Mouse (Mus musculus) embryo, embryonic 10.5 days (tissue): ENCODE results near the gene Arhgef17.
A peak's percentile ranks its signal among the peaks of the same experiment; 100 is the strongest.

Source experiments
- DNase-seq: peaks from one replicate; pipeline ENCODE4 v3.0.0-alpha.2; 2015; ENCODE audit warnings: low spot score

The Arhgef17 gene

DNA sequence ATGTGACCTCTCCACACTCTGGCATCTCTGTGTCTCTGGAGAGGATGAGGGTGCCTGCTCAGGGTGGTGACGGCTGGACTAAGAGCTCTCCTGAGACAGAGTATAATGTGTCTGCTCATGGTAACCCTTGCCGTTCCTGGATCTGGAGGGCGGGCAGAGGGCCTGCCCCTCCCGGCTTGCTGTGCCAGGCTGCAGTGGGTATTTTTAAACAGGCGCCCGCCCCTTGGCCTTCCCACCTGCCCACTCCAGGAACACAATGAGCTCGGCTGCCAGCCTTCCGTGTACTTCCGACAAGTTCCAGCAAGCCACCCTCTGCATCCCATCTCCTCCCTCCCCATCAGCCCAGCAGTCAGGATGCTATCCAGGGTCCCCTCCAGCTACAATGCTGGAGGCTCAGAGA is 20.1 kb downstream of the Arhgef17 start:
- no peak for DNase-seq

DNA sequence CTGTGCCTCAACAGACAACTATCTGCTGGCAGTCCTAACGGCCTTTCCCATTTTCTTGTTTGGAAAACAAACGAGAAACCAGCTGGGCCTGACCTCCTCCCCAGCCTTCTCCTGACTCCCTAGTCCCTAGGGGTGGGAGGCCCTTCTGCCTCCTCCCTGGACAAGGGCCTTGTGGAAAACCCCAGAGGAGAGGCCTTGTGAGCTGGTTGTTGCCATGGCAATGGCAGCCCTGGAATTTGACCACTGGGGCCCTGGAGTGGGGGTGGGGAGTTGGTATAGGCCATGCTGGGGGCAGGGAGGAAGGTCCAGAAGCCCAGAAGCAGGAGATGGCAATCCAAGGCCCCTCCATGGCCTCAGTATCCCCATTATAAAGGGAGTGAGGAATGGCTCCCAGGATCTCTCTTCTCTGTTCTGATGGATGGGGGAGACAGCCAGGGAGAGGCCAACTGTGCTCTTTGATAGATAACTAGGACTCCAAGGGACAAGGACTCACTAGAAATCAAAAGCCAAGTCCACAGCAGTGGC is 20.6 kb downstream of the Arhgef17 start:
- peak; percentile 88 for DNase-seq

DNA sequence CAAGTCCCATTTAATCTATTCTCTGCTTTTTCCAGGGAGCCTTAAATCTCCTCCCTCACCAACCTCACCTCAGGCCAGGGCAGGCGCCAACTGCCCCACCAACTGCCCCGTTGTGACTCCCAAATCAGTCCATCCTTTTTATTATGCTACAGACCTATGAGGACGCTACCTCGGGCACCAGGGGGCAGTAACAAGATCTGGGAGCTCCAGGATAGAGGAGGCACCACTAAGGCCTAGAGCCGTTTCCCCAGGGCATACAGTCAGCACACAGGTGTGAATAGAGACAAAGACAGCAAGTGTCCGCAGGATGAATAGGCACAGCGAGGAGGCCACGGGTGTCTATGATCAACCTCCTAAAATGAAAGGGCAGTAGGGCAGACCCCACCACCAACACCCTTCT is 23.3 kb downstream of the Arhgef17 start:
- no peak for DNase-seq

DNA sequence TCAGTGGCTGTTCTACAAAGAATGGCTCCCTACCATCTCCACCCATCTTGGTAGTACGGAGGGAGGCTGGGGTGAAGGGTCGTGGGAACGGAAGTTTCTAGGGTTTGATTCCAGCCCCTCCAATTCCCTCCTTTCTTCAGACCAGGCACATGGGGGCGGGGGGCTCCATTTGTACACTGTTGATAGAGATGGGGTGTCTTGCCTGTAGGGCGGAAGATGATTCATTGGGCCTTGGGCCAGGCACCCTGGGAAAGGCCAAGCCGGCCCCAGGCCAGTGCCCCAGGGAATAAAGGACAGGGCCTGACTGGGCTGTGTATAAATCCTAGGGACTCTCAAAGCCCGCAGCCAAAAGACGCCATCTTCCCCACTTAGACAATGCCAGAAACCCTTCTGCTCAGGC is 23.8 kb downstream of the Arhgef17 start:
- DNase-seq = no peak

DNA sequence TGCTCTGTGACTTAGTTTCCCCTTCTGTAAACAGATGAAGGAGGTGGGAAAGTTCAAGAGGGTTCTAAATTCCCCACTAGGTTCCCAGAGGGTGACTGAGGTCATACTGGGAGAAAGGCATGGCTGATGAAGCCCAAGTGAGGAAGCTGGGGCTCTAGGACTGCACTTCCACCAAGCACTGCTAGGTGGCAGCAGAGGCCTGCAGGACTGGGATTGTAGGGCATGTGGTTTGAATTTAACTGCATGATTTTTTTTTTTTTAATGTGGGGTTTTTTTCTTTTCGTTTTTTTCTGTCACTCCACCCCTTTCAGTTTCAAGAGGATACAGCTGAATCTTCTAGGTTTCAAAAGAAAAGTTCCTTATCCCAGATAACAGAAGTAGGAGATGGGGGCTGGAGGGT is 24.7 kb downstream of the Arhgef17 start:
- peak; percentile 89 for DNase-seq

DNA sequence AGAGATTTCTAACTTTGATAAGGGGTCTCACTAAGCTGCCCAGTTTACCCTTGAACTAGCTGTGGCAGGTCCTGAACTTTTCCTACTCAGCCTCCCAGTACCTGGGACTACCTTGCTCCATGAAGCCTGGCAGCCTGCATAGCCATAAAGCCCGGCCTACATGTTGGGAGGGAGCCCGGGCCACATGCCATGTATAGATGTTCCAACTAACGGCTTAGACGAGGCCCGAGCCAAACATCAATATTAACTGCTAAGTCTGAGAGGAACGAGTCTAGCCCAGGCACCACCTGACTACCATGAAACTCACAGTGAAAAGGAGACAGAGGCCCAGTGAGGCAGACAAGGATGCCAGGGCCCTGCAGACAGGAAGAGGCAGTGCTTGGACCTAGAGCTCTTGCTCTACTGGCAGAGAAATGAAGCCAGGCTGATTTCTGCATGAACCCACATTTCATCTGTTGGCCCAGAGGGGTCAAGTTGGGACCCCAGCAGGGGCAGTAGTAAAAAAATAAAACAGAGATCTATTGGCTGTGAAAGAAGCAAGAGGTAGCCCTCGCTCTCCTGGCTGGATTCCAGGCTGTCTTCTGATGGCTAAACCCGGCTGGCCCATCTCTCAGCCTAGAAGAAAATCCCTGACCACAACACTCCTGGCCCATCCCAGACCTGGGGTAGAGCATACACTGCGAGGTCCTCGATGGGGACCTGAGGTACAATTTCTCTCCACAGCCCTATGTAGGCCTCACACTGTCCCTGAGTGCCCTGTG is 25.7 kb downstream of the Arhgef17 start:
- DNase-seq = no peak

DNA sequence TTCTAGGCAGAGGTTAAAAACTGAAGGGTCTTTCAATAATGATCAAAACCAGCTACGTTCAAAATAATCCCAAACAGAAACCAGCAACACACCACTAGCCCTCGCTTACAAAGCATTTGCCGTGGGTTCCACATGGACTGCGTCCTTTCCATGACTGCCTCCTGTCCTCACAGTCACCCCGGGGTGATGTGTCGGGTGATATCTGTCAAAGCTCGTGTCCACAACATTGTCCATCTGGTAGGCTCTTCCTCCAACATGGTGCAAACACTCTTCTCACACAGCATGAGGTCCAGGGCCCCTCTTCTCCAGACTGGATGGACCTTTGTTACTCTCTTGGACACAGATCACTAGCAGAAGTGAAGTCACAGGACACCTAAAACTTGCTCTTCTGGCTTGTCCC is 26.9 kb downstream of the Arhgef17 start:
- no peak for DNase-seq

DNA sequence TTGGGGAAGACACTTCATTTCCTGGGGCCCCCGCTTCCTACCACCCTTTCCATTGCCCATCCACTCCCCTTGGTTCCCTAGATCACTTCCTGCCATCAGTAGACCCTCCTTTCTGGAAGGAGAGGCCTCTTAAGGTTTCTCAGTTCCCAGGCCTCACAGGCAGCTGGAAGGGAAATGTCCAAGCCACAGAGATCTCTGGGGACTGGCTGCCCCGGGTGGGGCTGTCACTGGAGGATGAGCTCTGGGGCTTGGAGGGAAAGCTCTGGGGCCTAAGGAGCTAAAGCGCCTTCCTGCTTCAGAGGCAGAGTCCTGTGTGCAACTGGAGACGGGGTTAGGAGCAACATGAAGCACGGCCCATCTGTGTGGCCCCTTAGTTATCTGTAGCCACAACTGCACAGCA is 27.3 kb downstream of the Arhgef17 start:
- no peak for DNase-seq

DNA sequence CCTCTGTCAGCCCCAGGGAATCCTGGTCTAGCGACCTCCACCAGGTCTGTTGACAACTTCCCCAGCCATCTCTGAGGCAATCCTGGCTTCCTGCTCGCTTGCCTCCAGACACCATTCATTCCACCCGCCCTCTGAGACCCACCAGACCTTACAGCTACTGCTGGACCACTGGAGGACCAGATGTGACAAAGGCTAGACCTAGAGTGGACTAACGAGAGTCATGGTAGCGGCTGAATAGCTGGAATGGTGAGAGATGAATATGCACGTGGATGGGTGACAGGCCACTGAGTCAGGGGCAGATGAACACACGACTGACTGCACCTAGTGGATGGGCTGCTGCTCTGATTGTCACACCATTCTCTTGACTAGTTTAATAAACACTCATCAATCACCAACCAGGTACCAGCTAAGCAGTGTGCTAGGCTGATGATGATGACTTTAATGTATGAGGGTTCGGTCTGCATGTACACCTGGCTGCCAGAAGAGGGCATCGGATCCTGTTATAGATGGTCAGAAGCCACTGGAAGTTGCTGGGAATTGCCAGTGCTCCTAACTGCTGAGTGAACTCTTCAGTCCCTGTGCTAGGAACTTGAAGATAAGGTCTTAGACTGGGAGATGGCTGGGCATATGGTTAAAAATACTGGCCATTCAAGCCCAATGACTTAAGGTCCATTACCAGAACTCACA is 29.3 kb downstream of the Arhgef17 start:
- DNase-seq = no peak

DNA sequence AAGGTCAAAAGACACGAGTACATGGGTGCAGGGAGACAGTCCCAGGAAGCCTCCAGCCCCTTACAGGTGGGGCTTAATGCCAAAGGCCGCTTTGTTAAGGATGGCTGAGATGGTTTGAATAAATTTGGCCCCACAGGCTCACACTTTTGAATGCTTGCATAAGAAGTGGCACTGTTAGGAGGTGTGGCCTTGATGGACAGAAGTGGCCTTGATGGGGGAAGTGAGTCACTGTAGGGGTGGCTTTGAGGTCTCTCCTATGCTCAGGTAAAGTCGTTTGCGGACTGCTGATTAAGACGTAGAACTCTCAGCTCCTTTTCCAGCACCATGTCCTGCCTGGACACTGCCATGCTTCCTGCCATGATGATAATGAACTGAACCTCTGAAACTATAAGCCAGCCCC is 34.1 kb downstream of the Arhgef17 start:
- no peak for DNase-seq

DNA sequence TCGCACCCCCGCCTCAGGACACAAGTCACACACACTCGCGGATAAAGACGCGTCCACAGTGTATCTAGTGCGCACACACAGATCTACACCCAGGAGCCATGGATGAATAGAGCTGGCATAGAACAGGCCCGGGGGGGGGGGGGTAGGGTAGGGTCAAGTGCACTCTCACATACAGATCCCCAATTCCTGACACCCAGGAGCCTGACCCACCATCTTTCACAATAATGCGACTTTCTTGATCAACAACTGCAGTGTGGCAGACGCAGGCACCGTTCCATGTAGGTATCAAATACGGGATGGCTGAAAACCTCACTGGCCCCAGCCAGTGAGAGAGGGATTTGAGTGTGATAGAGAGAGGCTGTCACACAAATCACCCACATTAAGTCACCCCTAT is 37.1 kb downstream of the Arhgef17 start:
- peak; percentile 20 for DNase-seq

DNA sequence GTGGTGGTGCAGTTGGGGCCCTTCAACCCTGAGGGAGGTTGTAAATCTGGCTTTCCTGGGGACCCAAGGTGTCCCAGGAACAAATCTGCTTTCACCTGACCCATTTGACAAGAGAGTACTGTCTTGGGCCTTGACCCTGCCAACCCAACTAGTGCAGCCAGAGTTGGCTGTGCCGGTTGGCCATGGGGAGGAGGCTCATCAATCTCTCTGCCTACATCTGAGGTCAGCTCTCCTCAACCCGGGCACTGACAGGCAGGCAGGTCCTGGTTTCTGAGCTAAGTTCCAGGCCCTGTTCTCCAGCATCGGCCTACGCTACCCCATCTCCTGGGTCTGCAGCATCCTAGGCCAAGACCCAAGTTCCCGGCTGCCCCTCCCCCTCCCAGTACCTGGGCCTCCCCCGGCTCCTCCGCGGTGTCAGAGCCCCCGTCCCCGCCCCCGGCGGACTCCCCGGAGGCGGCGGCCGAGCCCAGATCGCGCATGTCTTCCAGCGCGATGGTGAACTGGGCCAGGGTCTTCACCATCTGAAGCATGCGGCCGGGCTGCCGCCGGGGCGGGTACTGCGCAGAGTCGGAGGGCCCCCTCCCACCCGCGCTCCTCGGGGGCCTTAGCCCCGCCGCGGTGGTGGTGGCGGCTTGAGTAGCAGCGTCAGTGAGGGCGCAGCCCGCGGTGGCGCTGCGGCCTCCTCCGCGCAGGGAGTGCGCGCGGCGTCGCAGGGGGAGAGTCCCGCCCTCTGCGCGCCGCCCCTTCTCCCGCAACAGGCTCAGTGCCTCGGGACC is 37.7 kb downstream of the Arhgef17 start:
- peak; percentile 50 for DNase-seq

DNA sequence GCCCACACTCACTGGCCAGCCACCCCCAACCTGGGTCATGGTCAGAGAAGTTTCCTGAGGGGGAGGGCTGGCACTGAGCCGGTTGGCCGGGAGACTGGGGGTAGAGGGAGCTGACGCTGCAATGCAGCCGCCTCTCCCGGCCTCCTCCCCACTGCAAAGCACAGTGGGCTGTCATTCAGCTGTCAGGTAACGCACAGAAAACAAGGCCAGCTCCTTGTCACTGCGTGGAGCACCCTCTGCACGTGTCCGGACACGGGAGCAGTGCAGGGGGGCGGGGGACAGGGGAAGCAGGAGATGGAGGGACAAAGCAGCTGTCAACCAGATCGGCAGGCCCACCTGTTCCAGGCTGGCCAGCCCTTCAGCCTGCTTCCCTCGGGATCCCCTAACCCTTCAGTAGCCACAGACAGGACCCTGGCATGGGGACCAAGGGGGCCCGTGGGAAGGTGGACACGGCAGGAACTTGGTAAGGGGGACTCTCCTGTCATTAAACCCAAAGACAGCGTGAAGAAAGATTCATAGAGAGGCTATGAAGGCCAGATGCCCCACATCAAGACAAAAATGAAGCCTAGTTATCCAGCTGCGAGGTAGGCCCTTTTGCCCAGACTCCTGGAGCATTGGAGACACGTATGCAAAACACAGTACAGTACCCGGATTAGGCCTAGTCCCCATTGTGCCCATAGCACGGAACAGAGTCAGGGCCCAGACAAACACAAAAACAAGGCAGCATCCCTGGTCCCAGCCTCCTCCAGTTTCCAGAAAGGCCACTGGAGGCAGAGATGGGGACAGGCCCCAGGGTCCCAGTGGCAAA is 38.5 kb downstream of the Arhgef17 start:
- no peak for DNase-seq

DNA sequence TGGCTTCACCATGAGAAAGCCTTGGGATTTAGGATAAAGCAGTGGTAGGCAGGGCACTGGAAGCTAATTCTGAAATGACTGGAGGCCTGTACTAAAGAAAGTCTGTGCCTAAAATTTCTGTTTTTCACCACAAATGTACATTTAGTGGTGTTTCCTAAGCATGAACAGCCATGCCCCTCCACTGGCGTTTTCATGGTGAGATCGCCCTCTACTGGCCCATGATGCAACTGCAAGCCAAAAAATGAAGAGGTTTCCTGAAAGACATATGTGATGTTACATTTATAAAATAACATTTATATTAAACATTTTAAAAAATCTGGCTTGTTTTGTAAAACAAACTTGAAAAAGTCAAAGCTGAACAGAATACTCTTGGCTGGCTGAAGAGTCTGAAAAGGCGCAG is 45.4 kb downstream of the Arhgef17 start:
- DNase-seq = peak; percentile 76

DNA sequence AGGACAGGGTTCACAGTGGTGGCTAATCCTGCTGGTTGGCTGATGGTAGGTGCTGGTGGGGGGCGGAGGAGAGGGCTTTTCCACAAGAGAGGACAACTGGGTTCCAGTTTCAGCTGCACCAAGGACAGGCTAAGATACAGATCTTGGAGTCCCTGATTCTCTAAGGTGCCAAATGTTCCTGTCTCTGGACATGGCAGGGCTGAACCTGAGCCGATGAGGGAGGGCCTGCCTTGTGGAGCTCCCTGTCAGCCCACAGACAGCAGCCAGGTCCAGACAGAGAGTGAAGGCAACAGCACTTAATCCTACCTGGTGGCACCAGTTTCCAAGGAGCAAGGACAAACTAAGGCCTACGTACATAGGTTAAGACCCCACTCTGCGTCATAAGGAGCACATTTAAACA is 47.4 kb downstream of the Arhgef17 start:
- no peak for DNase-seq

DNA sequence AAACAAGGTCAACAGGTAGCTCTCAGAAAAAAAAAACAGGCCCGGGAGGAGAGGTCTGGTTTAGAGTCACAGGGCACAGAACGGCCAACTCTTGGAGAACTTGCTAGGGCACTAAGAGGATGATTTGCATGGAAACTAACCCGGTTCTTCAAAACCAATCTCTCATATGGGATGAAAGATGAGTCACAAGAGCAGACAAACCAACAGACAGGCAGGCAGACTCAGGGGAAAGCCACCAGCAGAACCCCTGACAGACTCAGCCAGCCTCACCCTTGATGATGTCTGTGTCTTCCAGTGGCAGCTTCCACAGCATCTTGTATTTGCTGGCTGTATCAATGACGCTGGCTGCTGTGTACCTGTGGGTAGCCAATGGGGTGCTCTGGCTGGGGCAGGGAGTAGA is 50.0 kb downstream of the Arhgef17 start:
- DNase-seq = no peak

DNA sequence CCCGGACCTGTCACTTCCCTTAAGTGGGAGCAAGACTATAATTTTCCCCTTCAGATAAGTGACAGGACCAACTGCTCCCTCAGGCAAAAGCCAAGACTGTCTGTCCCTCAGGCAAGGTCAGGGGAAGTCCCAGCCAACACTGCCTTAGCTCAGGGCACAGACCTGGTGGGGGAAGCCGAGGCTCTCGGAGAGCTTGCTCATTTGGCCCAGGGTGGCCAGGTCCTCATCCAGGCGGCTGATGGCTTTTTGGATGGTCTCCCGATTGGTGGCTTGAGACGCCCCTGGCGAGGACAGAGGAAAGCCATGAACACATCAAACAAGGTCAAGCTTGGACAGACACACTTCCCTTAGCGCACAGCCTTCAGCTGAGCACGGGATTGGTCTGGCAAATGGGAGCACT is 50.4 kb downstream of the Arhgef17 start:
- DNase-seq = no peak

DNA sequence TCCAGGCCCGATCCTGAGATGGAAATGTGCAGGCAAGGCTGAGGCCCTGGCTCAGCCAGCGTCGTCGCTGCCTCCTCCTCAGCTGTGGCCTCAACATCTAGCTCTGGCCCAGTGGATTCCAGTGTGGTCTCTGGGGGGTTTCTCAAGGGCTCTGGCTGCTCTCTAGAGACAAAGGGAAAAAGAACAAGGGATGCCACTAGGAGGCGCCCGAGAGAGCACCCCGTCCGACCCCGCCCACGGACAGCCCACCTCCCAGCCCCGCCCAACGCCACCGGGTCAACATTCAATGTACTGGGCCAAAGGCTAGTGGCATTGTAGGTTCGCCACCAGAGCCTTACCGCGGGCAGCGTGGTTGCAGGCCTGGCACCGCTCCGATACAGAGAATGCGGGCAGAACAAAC is 52.3 kb downstream of the Arhgef17 start:
- DNase-seq = peak; percentile 84

DNA sequence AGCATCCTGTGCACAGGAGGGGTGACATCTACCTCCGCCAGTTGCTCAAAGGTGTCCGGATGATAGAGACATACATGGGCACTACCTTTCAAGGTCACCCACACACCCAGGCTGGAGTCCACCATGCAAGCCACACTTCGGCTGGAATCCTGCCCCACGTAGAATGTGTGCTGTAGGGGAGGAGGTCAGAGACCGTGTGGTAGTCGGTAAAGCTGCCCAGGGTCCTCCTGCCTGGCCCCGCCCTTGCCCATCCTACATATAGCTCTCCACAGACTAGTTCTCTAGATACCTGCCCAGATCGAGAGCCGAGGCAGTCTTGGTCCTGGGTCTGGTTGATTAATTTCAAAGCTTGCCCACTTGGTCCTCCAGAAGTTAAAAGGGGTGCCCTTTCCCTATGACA is 55.1 kb downstream of the Arhgef17 start:
- no peak for DNase-seq

DNA sequence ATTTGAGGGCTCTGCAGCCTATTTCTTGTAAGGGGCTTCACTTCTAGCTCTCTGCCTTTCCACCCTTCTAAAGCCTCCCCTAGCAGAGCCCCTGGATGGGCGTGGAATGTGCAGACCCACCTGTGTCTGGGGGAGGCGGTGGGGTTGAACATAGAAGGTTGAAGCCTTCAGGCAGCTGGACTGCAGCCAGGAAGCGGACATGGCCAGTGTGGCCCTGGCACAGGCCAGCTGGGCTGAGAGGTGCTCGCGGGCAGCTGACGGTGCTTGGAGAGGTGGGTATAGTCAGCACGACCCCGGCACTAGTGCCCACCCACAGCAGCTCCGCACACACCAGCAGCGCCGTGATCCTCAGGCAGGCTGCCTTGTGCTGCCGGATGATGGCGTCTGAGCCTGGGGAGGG is 55.6 kb downstream of the Arhgef17 start:
- no peak for DNase-seq

DNA sequence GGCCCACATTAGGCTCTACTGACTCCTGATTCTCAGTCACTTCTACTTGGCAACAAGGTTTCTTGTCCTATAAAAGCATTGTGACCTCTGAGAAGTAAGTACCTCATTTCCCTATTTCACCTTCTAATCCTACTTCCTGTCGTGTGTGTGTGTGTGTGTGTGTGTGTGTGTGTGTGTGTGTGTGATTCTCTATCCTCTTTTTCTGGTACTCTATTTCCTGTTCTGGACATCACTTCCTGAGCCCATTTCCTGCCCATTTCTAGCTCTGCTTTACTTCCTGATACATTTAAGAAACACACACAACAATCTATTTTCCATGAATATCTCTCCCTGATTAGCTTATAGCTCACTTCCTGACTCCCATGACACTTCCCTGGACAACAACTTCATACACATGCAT is 56.1 kb downstream of the Arhgef17 start:
- DNase-seq = no peak

DNA sequence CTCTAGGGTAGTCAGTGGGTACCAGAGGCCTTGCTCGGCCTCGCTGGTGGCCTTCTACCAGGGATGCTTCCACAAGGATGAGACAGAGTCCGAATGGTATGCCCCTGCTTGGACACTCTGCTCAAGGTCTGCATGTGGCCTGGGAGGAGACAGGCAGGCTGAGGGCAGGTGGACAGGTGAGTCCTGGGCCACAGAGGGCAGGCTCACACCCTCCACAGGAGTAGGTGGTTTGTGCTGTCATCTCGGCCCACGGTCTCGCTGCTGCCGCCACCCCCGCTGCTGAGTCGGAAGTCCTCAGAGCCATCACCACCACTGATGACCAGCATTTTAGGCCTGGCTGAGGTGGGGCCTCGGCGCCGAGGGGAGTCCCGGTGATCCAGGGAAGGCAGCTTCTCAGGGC is 58.7 kb downstream of the Arhgef17 start:
- DNase-seq = no peak
